Mouse (Mus musculus): ENCODE measurements at regions not wholly inside any gene's neighbourhood (a gene's known extent, or its start where the extent isn't known, plus 50 kb on each side); places are given as distances from the start of the nearest gene placed in this dataset.

DNA sequence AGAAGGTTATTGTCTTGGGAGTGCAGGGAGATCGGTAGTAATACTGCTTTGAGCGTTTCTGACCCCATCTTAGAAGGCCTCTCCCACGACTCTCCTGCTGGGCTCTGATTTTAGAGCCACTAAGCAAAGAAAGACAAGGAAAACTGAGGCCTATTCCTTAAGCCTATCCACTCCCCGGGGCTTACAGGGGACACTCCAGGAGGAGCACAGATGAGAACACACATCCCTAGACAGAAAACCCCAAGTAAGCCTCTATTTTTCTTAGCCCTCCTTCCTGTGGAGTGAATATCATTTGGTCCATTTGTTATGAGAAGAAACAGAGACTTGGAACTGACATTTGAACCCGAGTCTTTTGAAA is 67.7 kb upstream of the Ubash3b start:
- no peak for TF ChIP-seq POLR2A (IDR thresholded peaks at IDR 0.05; ENCODE audit: control insufficient read depth, extremely low read depth, insufficient read depth, low read length, poor library complexity)
- TF ChIP-seq CTCF (IDR thresholded peaks at IDR 0.05; ENCODE audit: borderline replicate concordance, control insufficient read depth, extremely low read depth, insufficient read depth, low read length, poor library complexity) = no peak
